Mouse (Mus musculus) CD4-positive, CD25-positive, alpha-beta regulatory T cell, adult 2 months (primary cell): Measurements from ENCODE around the gene Dip2a.

ENCODE experiments used
- DNase-seq: peaks from one replicate; pipeline ENCODE4 v3.0.0-alpha.2; 2012; ENCODE audit warnings: low read depth, low spot score

Gene Dip2a

GRCm38 (mm10) chr10:76306738-76307137 lies 38.4 kb downstream of the Dip2a start:
- peak; percentile 51 for DNase-seq

- DNase-seq: no peak
Measured at GRCm38 (mm10) chr10:76300133-76300532, 45.0 kb downstream of the Dip2a start.

GRCm38 (mm10) chr10:76293222-76293621 lies 51.9 kb downstream of the Dip2a start:
- no peak for DNase-seq

GRCm38 (mm10) chr10:76289936-76290671 lies 55.0 kb downstream of the Dip2a start:
- DNase-seq: no peak

GRCm38 (mm10) chr10:76289052-76289451 lies 56.0 kb downstream of the Dip2a start:
- DNase-seq: no peak

- DNase-seq: no peak
Measured at GRCm38 (mm10) chr10:76288268-76288993, 56.7 kb downstream of the Dip2a start.

- no peak for DNase-seq
Measured at GRCm38 (mm10) chr10:76278541-76279097, 66.5 kb downstream of the Dip2a start.

GRCm38 (mm10) chr10:76275256-76275655 lies 69.8 kb downstream of the Dip2a start:
- DNase-seq: no peak

- peak; percentile 71 for DNase-seq
Measured at GRCm38 (mm10) chr10:76271238-76271637, 73.9 kb downstream of the Dip2a start.

- DNase-seq: no peak
Measured at GRCm38 (mm10) chr10:76262431-76262830, 82.7 kb downstream of the Dip2a start.

- DNase-seq: no peak
Measured at GRCm38 (mm10) chr10:76261447-76261846, 83.6 kb downstream of the Dip2a start.

- DNase-seq: no peak
Measured at GRCm38 (mm10) chr10:76260358-76261059, 84.6 kb downstream of the Dip2a start.

- no peak for DNase-seq
Measured at GRCm38 (mm10) chr10:76259566-76260232, 85.4 kb downstream of the Dip2a start.

- DNase-seq: no peak
Measured at GRCm38 (mm10) chr10:76257719-76258390, 87.2 kb downstream of the Dip2a start.

GRCm38 (mm10) chr10:76257231-76257630 lies 87.9 kb downstream of the Dip2a start:
- peak; percentile 25 for DNase-seq

GRCm38 (mm10) chr10:76255617-76256016 lies 89.5 kb downstream of the Dip2a start:
- DNase-seq: no peak

- DNase-seq: no peak
Measured at GRCm38 (mm10) chr10:76253536-76253935, 91.6 kb downstream of the Dip2a start, which contains the start of gene S100b. TSS of gene S100b (plus strand) at chr10:76253853.

- no peak for DNase-seq
Measured at GRCm38 (mm10) chr10:76253079-76253478, 92.0 kb downstream of the Dip2a start.

- DNase-seq: no peak
Measured at GRCm38 (mm10) chr10:76250870-76251269, 94.2 kb downstream of the Dip2a start.

- no peak for DNase-seq
Measured at GRCm38 (mm10) chr10:76248647-76248968, 96.5 kb downstream of the Dip2a start.
